Mouse (Mus musculus) ES-Bruce4 (cell line): ENCODE measurements around the gene Ccno.

Source experiments
- EP300 ChIP-seq: IDR thresholded peaks from 2 replicates; pipeline ENCODE4 v1.6.1; 2011; ENCODE audit warnings: low read depth, low read length; ENCODE audit not compliant: insufficient read depth
- POLR2A ChIP-seq: IDR thresholded peaks from one replicate; pipeline ENCODE4 v1.8.1; 2011; ENCODE audit warnings: low read length; ENCODE audit not compliant: insufficient read depth

DNA sequence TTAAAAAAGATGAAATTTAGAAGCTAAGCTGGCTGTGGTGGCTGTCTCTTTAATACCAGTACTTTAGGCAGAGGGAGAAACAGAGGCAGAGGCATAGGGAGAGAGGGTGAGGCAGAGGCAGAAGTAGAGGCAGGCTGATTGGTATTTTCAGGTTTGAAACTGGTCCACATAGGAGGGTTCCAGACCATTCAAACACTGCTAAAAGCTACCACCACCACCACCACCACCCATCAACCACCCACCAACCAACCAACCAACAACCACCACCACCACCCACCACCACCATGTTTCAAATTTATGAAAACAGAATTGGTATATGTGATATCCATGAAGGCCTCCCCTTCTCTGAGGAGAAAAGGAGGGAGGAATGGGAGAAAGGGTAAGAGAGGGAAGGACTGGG lies 45.2 kb downstream of the Ccno start:
- TF ChIP-seq POLR2A: no peak
- TF ChIP-seq EP300: no peak
